29 mouse cellular contexts compared by ENCODE assay signal in the genomic region with DNA sequence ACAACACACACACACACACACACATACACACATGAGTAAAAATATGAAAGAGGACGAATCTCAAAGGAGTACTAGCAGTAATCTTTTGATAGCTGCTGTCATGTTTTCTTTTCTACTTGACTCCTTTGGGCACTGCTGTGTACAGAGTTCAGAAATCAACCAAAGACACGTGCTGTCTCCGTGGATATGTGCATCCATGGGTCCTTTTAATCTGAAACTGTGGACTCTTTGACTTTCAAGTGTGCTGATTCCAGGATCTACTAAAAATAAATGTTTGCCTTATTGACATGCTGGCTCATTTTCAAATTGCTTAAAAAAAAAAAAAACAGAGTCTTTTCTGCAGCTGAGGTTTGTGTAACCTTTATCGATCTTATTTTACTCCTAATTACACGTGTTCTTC.
"Had no signal": no experiment of that assay in that cellular context is flagged by ENCODE, and none has a peak within 500 bp of the region (broad histone marks: within the 10 kb centered on the region; RNA-seq: fewer than 3 reads in every experiment).

No protein-coding gene starts in this region.

- H3K9me3 ChIP-seq: limb, embryonic 10.5 days; limb, embryonic 12.5 days; limb, embryonic 13.5 days; limb, embryonic 15.5 days; liver, embryonic 13.5 days; liver, embryonic 15.5 days; lung, embryonic 15.5 days; midbrain, embryonic 10.5 days; midbrain, embryonic 12.5 days; midbrain, embryonic 13.5 days; midbrain, embryonic 15.5 days; neural tube, embryonic 12.5 days had no signal

- H3K9ac ChIP-seq: limb, embryonic 12.5 days; limb, embryonic 13.5 days; limb, embryonic 15.5 days; liver, embryonic 13.5 days; liver, embryonic 14.5 days; liver, embryonic 15.5 days; lung, embryonic 14.5 days; lung, embryonic 15.5 days; midbrain, embryonic 12.5 days; midbrain, embryonic 13.5 days; midbrain, embryonic 15.5 days; neural tube, embryonic 12.5 days had no signal

- ATAC-seq: midbrain, embryonic 13.5 days; midbrain, embryonic 15.5 days; midbrain, embryonic 16.5 days had no signal

- H3K4me2 ChIP-seq: limb, embryonic 12.5 days; limb, embryonic 13.5 days; limb, embryonic 15.5 days; liver, embryonic 11.5 days; liver, embryonic 13.5 days; liver, embryonic 15.5 days; lung, embryonic 14.5 days; lung, embryonic 15.5 days; midbrain, embryonic 11.5 days; midbrain, embryonic 12.5 days; midbrain, embryonic 13.5 days; midbrain, embryonic 15.5 days; neural tube, embryonic 12.5 days had no signal

- DNase-seq: layer of hippocampus, postnatal 36 days; left cerebral cortex, postnatal 4 days; liver, embryonic 13.5 days; lung, adult 18-20 months; lung, adult 2 months; lung, embryonic 14.5 days; lung, postnatal 10 days; lung, postnatal 14 days; lung, postnatal 36 days; midbrain, embryonic 14.5 days had no signal

- H3K27ac ChIP-seq: left cerebral cortex, adult 2 months; limb, embryonic 10.5 days; limb, embryonic 12.5 days; limb, embryonic 13.5 days; limb, embryonic 15.5 days; liver, embryonic 13.5 days; liver, embryonic 14.5 days; liver, embryonic 15.5 days; lung, embryonic 15.5 days; macrophage; midbrain, embryonic 10.5 days; midbrain, embryonic 12.5 days; midbrain, embryonic 13.5 days; midbrain, embryonic 15.5 days; neural tube, embryonic 12.5 days had no signal

- H3K4me1 ChIP-seq: limb, embryonic 10.5 days; limb, embryonic 12.5 days; limb, embryonic 13.5 days; limb, embryonic 15.5 days; liver, embryonic 13.5 days; liver, embryonic 15.5 days; lung, embryonic 15.5 days; midbrain, embryonic 10.5 days; midbrain, embryonic 12.5 days; midbrain, embryonic 13.5 days; midbrain, embryonic 15.5 days; neural tube, embryonic 12.5 days had no signal

- H3K27me3 ChIP-seq: limb, embryonic 12.5 days; limb, embryonic 13.5 days; limb, embryonic 15.5 days; liver, embryonic 13.5 days; liver, embryonic 15.5 days; lung, embryonic 15.5 days; megakaryocyte, embryonic 14.5 days; midbrain, embryonic 12.5 days; midbrain, embryonic 13.5 days; midbrain, embryonic 15.5 days; neural tube, embryonic 12.5 days had no signal

- H3K4me3 ChIP-seq: left cerebral cortex, adult 2 months; limb, embryonic 10.5 days; limb, embryonic 12.5 days; limb, embryonic 13.5 days; limb, embryonic 15.5 days; liver, embryonic 13.5 days; liver, embryonic 15.5 days; lung, embryonic 15.5 days; megakaryocyte, embryonic 14.5 days; midbrain, embryonic 10.5 days; midbrain, embryonic 12.5 days; midbrain, embryonic 13.5 days; midbrain, embryonic 15.5 days; myocyte; neural tube, embryonic 12.5 days had no signal

- H3K36me3 ChIP-seq: limb, embryonic 10.5 days; limb, embryonic 12.5 days; limb, embryonic 13.5 days; limb, embryonic 15.5 days; liver, embryonic 13.5 days; liver, embryonic 15.5 days; lung, embryonic 15.5 days; midbrain, embryonic 10.5 days; midbrain, embryonic 12.5 days; midbrain, embryonic 13.5 days; midbrain, embryonic 15.5 days; neural tube, embryonic 12.5 days had no signal
